Mouse (Mus musculus): ENCODE data around the gene Tspyl2. TPM values are rescaled to one million over a fixed set of nuclear protein-coding genes. Genes with fewer than 3 reads are reported as not detected.

Gene Tspyl2
- total RNA-seq (2023) = 10 to 100 TPM; 81.7 to 85.9 TPM

GRCm38 (mm10) chrX:152342358-152342901 is at the start of gene Tspyl2:
Gene Tspyl2 (minus strand): TSS chrX:152342425.

GRCm38 (mm10) chrX:152368397-152369273 is 26.4 kb upstream of the Tspyl2 start, which contains the start of gene Gpr173:
Gene Gpr173 (minus strand): TSS chrX:152368704.

GRCm38 (mm10) chrX:152326996-152327688 is 15.1 kb downstream of the Tspyl2 start, which contains the start of gene Kantr:
Gene Kantr (minus strand): TSS chrX:152327495.

Other genes with a start within 250 kb of the Tspyl2 start
- 1 to 10 TPM in 1 of 2 experiments, under 1 TPM in 1; 0.87 to 2.6 TPM for gene Iqsec2, start 198.2 kb downstream of the Tspyl2 start, total RNA-seq (2023)
- 100 to 1,000 TPM in 1 of 2 experiments, 10 to 100 TPM in 1; 93.5 to 148 TPM for gene Kdm5c, start 109.4 kb downstream of the Tspyl2 start, total RNA-seq (2023)
- gene Kantr, start 14.9 kb downstream of the Tspyl2 start, total RNA-seq (2023) = 10 to 100 TPM; 17.5 to 17.7 TPM
- gene Gpr173, start 26.3 kb upstream of the Tspyl2 start, total RNA-seq (2023) = not detected
- gene Cldn34a, start 220.9 kb upstream of the Tspyl2 start, total RNA-seq (2023) = not detected